Mouse (Mus musculus): ENCODE measurements at regions not wholly inside any gene's neighbourhood (a gene's known extent, or its start where the extent isn't known, plus 50 kb on each side); places are given as distances from the start of the nearest gene placed in this dataset.
"Not testable (repeated sequence)": the region's sequence is repeated elsewhere in the genome, so short reads cannot be mapped to it uniquely, and the experiment has no call there.

DNA sequence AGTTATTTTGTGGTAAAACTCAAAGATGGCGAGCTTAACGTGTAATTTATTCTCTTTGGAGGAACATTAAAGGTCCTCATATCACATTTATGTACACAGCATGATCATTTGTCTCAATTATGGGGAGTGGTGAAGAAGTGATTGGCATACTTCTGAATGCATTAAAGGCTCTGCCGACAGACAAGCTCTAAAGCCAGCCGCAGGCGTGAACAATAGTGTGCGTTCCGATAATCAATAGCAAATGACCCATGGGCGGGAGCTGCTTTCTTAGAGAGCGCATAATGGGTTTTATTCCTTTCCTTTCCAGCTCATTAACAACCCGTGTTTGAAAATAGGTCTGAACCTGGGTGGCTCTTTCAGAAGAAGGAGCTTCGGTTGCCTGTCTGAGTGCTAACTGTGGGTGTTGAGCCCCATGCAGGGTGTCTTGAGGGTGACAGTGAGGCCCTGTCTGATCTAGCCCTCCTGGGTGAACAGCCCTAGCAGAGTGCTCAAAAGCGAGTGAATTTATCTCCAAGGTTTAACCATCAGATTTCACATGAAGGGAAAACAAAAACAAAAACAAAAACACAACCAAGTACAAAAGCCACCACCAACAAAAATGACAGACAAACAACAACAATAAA is 210.5 kb downstream of the Zfp619 start:
- DNase-seq (ENCODE audit: low spot score), result no peak

DNA sequence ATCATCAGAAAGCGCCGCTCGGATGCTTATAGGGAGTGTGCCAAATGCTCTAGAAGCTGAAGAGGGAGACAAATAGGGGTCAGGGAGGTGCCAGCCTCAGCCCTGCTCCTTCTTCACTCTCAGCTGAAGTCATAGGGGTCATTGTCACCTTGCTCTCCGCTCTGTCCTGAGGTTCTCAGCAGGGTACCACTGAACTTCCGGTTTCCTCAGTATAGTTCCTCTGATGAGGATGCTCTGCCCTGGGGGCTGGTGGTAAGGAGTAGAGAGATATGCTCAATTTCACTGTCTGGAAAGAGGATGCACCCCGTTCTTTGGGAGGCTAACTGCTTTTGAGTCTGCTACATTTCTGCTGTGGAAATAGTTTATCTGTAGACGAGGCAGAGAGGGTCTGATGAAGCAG is 211.4 kb downstream of the Zfp619 start:
- DNase-seq (ENCODE audit: low spot score), result no peak

DNA sequence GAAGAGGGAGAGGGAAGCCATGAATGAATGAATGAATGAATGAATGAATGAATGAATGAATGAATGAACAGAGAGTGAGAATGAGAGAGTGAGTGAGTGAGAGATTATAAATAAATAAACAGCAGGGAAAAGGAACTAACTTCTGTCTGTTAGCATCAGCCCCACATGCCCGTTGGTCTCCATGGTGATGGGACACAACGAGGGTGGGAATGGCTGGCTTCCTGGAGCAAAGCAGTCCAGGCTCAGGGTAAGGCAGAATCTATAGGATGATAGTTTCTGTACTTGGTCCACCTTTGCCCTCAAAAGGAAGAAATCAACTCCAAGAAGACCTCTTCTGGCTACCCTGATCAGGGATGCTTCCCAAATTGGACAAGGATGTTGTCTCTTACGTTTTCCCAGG is 212.2 kb downstream of the Zfp619 start:
- DNase-seq (ENCODE audit: low spot score), result no peak

DNA sequence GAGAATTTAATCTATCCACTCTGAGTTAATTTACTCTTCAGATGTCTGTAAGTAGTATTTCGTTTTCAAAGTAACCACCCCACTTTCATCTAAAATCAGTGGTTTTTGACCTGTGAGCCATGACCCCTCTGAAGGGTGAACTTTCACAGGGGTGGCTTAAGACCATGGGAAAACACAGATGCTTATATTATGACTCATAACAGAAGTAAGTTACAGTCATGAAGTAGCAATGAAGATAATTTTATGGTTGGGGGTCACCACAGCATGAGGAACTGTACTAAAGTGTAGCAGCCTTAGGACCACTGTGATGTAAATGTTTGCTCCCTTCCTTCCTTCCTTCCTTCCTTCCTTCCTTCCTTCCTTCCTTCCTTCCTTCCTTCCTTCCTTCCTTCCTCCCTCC is 215.2 kb downstream of the Zfp619 start:
- no peak for DNase-seq (ENCODE audit: low spot score)

DNA sequence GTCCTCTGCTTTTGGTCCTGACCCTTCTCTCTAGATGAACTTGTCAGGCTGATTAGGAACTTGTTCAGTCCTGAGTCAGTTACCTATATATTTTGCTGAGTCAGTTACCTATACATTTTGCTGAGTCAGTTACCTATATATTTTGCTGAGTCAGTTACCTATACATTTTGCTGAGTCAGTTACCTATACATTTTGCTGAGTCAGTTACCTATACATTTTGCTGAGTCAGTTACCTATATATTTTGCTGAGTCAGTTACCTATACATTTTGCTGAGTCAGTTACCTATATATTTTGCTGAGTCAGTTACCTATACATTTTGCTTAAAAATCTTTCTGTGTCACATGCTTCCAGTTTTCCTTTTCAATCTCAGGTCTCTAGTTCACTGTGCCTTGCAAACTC is 230.8 kb downstream of the Zfp619 start:
- DNase-seq (ENCODE audit: low spot score), result not testable (repeated sequence)

DNA sequence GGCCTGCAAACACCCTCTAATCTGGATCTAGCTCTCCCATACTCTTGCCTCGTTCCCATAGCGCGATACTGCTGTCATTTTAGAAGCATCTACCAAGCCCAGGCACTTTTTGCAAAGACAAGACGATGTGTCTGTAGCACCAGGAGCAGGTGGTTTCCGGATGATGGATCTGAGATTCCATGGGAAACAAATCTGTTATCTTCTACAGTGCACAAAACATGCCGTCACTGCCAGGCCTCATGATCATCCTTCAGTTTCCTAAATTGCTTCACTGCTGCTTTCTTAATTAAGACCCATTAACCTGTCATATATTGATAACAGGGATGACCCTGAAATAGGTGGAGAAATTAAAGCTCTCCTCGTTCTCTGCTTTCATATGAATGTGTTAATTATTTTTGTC is 232.9 kb downstream of the Zfp619 start:
- no peak for DNase-seq (ENCODE audit: low spot score)

DNA sequence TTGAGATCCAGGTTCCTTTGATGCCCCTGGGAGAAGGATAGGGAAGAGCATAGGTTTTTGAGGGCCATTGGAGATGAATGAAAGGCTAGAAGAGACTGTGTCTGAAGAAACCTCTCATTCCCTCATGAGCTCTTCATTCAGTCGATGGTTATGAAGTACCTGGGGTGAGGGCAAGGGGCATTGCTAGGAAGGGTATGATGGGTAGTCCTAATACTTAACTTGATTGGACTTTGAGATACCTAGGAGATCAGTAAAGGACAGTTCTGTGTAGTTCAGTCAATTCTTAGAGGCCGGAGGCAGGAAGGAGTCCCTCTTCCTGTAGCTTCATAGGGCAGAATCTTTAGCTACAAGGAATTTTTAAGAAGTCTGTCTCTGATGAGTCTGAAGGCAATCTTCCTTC is 246.8 kb downstream of the Zfp619 start:
- DNase-seq (ENCODE audit: low spot score), result no peak

DNA sequence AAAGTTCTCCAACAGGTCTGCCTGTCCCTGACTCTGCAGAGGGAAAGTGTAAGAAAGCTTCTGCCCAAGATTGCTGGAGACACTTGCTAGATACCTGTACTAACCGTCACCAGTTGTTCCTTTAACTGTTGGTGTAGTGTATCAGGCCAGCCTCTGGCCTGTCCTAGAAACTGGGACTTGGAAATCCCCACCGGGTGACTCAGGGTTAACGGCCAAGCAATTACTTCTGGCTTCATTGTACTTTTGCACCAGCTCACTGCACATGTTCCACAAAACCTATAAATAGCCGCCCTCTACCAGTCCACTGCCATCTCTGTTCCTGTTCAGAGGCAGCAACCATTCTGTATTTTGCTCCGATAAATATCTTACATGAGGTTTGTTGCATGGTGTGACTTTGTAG is 247.5 kb downstream of the Zfp619 start:
- no peak for DNase-seq (ENCODE audit: low spot score)

DNA sequence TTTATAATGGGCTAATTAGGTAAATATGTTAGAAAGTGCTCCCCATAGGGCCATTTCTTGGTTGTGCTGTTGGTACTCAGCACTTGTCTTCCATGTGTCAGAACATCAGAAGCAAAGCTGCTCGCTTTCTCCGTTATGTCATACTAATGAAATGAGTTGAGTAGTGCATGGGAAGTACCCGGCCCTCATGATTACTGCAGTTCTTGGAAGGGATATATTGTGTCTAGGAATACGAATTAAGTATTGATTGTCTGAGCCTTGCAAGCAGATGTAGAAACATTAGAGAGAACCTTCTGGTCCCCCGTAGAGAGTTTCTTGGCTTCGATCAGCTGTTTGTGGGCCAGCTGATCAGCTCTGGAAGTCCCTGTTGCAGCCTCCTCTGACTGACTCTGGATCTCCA is 255.7 kb downstream of the Zfp619 start:
- no peak for DNase-seq (ENCODE audit: low spot score)

DNA sequence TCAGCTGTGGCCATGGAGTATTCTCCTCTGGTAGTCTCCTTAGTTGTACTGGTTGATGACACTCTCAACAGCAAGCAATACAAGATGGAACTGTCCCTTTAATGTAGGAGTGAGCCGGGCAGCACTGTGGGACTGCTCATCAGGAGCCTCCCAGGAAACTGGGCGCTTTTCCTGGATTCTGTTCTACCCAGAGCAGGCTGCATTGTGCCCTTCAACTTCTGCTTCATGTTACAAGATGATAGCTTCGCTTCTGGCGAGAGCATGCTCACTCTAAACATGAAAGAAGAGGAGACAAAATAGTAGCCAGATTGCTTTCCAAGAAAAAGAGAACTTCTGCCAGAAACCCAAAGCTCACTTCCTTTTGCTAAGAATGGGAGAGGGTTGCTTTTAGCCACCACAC is 271.8 kb downstream of the Zfp619 start:
- DNase-seq (ENCODE audit: low spot score), result no peak

DNA sequence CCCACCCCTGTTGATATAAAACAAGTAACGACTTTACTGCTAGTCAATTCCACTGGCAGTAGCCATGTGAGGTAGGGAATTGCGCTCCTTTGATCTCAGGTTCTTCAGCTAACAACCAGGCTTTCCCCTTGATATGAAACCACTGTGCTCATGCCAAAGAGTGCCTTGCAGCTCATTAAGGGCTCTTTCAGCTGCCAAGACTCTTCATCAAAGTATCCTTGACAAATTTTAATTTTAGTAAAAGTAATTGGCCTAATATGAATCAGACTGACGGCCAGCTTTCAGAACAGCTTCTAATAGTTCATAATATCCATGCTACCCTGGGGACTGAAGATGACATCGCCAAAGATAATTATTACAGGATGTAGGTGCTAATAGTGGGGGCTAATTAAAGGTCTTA is 272.3 kb downstream of the Zfp619 start:
- DNase-seq (ENCODE audit: low spot score), result no peak

DNA sequence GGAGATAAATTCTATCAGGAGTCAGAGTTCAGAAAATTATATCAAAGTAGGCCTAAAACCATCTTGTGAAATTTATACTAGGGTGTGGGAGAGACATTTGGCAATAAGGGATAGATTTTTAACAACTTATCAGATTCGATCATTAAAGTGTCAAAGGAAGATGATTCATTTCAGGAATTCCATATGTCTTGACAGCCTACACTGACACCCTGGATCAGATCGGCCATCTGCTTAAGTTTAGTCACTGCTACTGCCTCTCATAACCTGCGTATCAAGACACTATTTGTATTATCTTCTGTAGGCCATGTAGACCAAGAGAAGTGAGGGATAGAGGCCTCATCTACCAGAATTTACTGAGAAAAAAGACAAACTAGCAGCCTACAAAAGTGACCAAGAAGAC is 277.2 kb downstream of the Zfp619 start:
- DNase-seq (ENCODE audit: low spot score), result no peak

DNA sequence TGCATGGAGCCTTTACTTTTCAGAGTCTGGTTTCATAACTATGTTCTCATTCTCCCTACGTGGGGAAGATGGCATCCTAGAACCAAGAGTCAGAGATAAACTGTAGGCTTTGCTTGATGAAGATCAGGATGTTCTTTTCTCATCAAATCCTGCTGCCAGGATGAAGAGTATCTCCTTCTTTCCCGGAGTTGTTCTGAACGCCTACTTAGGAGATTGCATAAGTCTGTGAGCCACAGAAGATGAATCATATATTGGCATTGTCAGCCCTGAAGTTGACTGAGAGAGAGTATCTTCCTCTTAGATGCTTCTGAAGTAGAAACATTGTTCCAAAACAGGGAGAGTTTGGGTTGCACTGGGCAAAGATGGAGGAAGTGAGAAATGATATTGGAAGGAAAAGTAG is 286.7 kb downstream of the Zfp619 start:
- no peak for DNase-seq (ENCODE audit: low spot score)

DNA sequence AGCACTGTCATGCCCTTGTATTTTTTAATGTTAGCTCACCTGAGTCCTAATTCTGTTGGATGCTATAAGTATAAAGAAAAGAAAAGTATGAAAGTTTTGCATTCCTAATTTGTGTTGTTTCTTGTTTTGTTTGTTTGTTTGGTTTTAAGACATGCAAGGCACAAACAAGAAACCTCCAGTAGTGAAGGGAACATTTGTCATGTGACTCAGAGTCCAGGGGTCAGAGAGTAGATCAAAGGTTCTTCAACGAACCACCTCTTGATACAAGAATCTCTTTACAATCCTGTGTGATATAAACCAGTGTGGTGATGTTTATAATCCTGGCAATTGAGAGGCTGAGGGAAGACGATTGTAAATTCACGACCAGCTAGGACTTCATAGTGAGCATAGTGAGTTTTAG is 300.5 kb downstream of the Zfp619 start:
- no peak for DNase-seq (ENCODE audit: low spot score)

DNA sequence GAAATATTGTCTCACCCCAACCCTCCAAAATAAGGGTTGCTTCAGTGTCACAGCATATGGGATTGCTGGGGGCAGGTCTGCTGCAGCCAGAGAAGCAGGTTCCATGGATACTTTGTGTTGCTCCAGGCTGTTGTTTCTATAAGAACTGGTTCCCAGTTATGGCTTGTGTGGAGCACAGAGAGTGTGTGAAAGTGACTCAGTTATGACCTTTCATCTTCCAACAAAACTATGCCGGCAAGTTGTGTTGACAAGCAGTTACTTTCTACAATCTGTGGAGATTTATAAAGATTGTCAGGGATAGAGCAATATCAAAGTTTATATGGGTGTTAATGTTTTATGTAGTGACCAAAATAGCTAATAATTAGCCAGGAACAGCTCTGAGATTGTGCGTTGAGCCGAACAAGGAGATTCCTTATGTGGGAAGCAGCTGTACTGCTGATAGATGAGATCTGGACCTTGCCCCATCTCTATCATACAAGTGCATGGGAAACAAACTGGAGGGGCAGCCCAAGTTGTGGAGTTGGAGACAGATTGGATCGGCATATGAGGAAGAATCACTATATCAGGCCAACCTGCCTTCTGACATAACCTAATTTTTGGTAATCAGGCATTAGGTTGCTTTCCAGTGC is 305.1 kb downstream of the Zfp619 start:
- no peak for DNase-seq (ENCODE audit: low spot score)

DNA sequence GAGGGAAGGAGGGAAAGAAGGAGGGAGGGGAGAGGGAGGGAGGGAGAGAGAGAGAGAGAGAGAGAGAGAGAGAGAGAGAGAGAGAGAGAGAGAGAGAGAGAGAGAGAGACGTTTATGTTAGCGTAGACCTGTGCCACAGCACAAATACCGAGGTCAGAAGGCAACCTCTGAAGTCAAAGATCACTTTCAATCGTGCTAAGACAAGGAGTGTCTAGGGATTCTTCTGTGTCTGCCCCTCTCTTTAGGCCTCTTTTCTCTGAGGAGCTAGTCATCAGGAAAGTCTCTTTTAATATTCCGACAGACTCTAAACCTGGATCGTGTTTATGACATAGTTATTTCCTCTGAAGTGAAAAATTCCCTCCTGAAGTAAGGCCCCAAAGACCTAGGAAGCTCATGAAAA is 310.8 kb downstream of the Zfp619 start:
- no peak for DNase-seq (ENCODE audit: low spot score)

DNA sequence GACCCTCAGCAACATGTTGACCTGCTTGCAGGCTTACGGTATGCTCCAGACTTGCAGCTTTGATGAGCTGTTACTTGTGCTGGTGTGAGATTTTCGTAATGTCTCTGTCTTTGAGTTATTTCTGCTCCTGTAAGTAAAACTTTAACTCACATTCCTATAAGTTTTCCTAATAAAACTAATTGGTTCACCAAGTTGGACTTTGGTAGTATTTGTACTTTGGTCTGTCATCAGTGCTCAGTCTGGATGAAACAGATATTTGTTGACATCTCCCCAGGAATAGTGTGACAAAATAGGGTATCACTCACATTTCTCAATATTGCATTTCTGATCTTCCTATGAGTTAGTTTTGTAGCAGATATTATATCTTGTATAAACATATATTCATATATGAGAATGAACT is 313.3 kb downstream of the Zfp619 start:
- DNase-seq (ENCODE audit: low spot score), result no peak

DNA sequence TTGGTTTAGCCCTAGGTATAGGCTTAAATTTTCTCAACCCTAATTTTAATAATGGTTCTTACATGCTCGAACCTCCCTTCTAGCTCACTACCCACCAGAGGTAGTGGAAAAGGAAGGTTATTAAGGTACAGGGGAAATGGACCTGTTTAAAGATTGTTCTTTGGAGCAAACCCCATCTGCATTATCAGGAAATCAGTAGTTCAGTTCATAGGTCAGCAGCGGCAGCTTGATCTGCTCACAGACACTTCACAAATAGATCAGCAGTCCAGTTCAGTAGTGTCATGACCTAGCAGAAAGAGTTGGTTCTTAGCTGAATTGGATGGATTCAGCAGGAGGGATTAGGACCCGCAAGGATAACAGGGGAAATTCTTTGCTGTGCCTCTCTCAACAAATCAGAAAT is 324.4 kb downstream of the Zfp619 start:
- no peak for DNase-seq (ENCODE audit: low spot score)

DNA sequence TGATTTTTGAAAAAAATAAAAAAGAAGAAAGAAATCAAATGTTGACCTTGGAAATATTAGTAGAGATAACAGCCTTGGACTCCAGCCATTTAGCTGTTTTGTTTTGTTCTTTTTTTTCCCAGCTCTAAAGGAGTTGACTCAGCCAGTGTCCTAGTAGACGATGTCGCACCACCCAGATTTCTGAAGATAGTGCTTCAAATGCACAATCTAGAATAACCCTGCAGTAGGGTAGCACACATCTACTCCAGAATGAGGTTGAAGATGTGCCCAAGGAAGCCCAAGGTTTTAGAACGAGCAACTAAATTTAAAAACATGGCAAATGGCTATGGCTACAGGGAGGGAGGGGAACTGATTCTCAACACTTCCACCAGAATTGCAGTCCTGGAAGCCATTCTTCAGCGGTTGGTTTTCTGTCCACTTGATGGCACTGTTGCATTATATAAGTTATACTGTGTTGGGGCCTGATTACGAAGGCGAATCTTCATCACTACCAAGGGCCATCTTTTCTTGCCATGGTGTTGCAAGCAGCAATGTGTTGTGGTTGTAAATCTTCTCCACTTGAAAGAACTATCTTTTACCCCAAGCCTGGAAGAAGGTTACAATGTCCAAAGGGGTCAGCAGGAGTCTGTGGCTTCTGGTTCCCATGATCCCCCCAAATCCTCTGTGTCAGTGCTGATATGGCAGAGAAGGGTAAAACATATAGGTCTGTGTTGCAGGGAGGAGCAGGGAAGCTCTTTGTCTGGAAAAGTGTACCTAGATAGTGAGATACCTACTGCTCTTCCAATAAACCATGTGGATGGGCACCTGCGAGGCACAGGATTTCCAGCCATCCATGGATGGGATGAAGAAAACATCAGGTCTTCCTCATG is 330.6 kb downstream of the Zfp619 start:
- peak; percentile 9 for DNase-seq (ENCODE audit: low spot score)

DNA sequence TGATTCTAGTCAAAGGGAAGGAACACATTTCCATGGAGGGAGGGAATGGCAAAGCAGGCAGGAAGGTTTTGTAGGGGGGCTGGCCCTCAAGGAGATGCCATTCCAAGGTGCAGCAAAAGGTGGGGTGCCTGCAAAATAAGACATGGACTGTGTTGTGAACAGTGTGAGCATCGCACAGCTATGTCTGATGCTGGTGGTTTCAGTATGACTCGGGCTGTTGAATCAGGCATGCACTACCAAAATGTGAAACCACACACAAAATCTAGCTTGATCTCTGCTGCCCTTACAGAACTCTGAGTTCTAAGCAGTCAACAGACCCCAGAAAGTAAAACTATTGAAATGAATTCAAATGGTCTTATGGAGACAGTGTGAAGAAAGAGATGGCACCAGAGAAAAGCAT is 339.7 kb downstream of the Zfp619 start:
- no peak for DNase-seq (ENCODE audit: low spot score)

DNA sequence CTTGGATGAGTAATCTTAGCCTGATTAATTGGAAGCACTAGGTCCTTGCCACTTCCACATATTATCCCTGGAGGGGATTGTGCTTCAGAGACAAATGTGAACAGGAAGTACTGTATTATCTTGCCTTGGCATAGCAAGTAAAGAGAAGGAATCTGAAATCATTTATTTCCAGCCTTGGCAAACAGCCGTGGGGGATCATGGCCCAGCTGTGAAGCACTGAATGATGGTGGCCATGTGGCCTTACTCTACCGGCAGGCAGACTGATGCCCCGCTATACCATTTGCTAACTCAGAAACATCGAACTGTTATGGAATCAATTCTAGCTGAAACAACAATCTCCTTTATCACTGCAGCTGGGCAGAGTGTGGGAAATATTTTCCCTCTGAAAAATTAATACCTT is 345.3 kb downstream of the Zfp619 start:
- no peak for DNase-seq (ENCODE audit: low spot score)

DNA sequence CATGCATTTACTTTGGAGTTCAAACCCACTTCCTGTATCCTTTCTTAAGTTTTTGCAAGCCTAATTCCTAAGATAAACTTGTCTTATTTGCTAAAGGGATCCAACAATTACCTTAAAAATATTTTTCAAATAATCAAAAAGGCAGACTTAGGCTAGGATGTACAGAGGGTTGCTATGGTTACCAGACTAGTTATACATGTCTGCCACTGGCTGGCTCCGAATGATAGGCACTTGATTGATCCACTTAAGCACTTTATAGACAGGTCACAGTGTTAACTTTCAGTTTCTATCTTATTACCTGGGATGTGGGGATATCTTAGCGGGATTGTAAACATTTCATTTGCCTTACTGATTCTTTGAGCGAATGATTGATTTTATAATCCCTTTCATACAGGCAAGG is 346.6 kb downstream of the Zfp619 start:
- no peak for DNase-seq (ENCODE audit: low spot score)

DNA sequence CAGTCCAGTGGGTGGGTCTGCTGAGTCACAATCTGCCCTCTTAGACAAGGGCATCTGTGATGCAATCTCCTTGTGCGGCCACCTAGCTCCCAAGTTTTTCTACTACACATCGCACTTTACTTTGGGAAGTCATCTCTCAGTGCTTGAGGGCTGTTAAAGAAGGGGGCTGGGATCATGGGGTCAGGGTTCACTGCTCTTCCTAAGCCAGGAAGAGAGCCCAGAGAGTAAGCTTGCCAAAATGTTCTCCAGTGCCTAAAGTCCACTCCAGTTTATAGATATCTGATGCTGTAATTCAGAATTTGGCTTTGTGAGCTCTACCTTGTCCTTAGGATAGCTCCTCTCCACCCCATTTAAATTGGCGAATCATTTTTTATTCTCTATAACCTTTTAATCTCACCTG is 347.2 kb downstream of the Zfp619 start:
- DNase-seq (ENCODE audit: low spot score), result no peak
